Mouse (Mus musculus) neural tube, embryonic 11.5 days (tissue): ENCODE data around the gene Man2a2. TPM values are rescaled to one million over a fixed set of nuclear protein-coding genes. Genes with fewer than 3 reads are reported as not detected.
"Not testable (repeated sequence)": the region's sequence is repeated elsewhere in the genome, so short reads cannot be mapped to it uniquely, and the experiment has no call there.

Source experiments
- ATAC-seq: fragments of 200-750 bp; cut with Nextera tagmentation; 2 replicates; pipeline ENCODE4 v1.8.0; 2017; ENCODE audit warnings: moderate number of reproducible peaks, mild to moderate bottlenecking, moderate TSS enrichment, moderate library complexity; ENCODE audit not compliant: insufficient read depth, low FRiP score, low TSS enrichment
- DNase-seq: peaks from one replicate; pipeline ENCODE4 v3.0.0-alpha.2; 2015; ENCODE audit warnings: low spot score
- H3K27ac ChIP-seq: fragments of 300-500 bp; sonication (generic); 2 replicates; pipeline ENCODE4 v1.5.1; 2014; ENCODE audit warnings: low read depth, mild to moderate bottlenecking, low read length
- H3K27me3 ChIP-seq: fragments of 300-500 bp; sonication (generic); 2 replicates; pipeline ENCODE4 v1.6.1; 2014; ENCODE audit warnings: mild to moderate bottlenecking, low read length, mixed read lengths; ENCODE audit not compliant: control insufficient read depth, insufficient read depth
- H3K36me3 ChIP-seq: fragments of 300-500 bp; sonication (generic); 2 replicates; pipeline ENCODE4 v1.6.1; 2014; ENCODE audit warnings: mild to moderate bottlenecking, low read length, moderate library complexity, mixed read lengths; ENCODE audit not compliant: control insufficient read depth, insufficient read depth
- H3K4me1 ChIP-seq: fragments of 300-500 bp; sonication (generic); 2 replicates; pipeline ENCODE4 v1.6.1; 2014; ENCODE audit warnings: low read length, mixed read lengths; ENCODE audit not compliant: control insufficient read depth, insufficient read depth
- H3K4me2 ChIP-seq: fragments of 300-500 bp; sonication (generic); 2 replicates; pipeline ENCODE4 v1.6.1; 2014; ENCODE audit warnings: low read depth, mild to moderate bottlenecking, moderate library complexity
- H3K4me3 ChIP-seq: fragments of 300-500 bp; sonication (generic); 2 replicates; pipeline ENCODE4 v1.5.1; 2014; ENCODE audit warnings: low read depth, low read length
- H3K9ac ChIP-seq: fragments of 300-500 bp; sonication (generic); 2 replicates; pipeline ENCODE4 v1.6.1; 2014; ENCODE audit warnings: mild to moderate bottlenecking, low read length
- H3K9me3 ChIP-seq: fragments of 300-500 bp; sonication (generic); 2 replicates; pipeline ENCODE4 v1.6.1; 2016; ENCODE audit warnings: low read length; ENCODE audit not compliant: control insufficient read depth
- WGBS: fragments of 180-500 bp; shearing (Covaris S2); extraction: QIAGEN DNeasy Blood & Tissue Kit; methylation state at CpG from one replicate; pipeline ENCODE4 v1.1.7; 2014; 5-methylcytosine and 5-hydroxymethylcytosine counted together
- polyA plus RNA-seq: library from polyadenylated mRNA; unstranded; fragments of >200 nt; fragmentation: Nextera tagmentation; extraction: Ambion mirVana; gene quantifications from 2 replicates; pipeline ENCODE4 v1.2.1, GENCODE M21; 2014

Man2a2 gene
- polyA plus RNA-seq, 1 experiment from 2014 or later = 9.7 TPM

DNA sequence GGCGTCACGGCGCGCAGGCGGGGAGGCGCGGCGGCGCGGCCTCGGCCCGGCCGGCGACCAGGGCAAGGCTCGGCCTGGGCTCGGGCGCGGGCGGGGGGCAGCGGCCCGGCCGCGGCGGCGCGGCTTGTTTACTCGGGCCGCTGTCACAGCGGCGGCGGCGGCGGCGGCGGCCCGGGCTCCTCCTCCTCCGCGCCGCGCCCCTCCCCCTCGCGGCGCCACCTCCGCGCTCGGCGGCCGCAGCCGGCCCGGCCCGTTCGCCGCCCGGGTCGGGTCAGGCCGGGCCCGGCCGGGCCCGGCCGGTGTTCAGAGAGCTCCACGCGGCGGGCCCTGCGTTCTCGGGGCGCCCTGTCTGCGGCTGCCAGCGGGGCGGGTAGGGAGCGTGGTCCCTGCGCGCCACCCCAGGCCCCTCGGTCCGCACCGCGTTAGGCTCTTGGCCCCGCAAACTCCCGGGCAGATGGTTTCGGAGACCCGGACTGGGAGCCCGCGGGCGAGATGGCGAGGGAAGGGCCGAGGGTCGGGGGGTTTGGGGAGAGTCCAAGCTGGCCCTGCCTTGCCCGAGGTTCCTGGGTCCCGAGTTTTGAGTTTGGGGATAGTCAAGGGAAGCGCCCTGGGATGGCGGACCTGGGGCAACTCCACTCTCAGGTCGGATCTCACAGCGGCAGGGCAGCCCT, 31.6 kb upstream of the Man2a2 start:
- peak; percentile 64 for ATAC-seq
- under 1% methylated on average over 32 of the region's 92 CpGs for WGBS
- H3K27ac ChIP-seq = peak overlapping the region; percentile 75

DNA sequence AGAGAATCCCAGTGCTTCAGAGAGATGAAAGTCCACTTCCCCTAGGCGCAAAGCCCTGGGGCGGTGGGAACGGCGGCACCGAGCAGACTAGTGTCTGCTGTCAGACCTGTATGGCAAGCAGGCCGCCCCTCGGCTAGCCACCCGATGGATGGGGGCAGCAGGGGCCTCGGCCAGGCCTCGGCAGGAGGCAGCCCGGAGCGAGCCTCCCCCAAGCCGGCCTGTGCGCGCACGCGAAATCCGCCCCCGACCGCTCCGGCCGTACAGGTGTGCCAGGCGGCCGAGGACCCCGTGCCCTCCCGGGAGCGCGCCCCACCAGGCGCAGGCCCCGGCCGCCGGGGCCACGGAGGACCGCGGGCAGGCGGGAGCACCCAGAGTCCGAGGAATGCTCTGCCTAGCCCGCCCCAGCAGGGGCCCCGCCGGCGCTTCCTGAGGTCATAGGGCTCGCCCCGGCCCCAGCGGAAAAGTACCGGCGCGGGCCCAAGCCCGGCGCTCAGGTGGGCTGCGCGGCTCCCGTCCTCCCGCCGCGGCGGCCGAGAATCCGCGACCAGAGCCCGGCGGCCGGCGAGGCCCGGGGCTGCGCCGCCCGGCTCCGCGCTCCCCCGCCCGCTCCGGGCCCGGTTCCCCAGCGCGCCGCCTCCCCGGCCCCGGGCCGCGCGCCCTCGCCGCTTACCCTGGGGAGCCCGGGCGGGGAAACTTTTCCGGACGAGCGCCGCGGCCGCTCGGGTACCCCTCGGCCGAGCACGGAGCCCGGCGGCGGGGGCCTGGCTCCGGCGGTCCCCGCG, 30.9 kb upstream of the Man2a2 start:
- H3K4me2 ChIP-seq = peak overlapping the region; percentile 96
- peak overlapping the region; percentile 75 for H3K27ac ChIP-seq
- no peaks in the 10 kb centered on the region for H3K9me3 ChIP-seq
- ATAC-seq = peak; percentile 62
- no peaks in the 10 kb centered on the region for H3K36me3 ChIP-seq
- no peaks in the 10 kb centered on the region for H3K27me3 ChIP-seq
- peak overlapping the region; percentile 76 for H3K4me3 ChIP-seq
- peak overlapping the region; percentile 75 for H3K9ac ChIP-seq
- peak; percentile 48 for DNase-seq
- WGBS = under 1% methylated on average over 64 of the region's 102 CpGs
- H3K4me1 ChIP-seq = peaks cover 12% of the 10 kb centered on the region

More for the DNA sequence above, 31.6 kb upstream of the Man2a2 start:
- H3K4me1 ChIP-seq = peaks cover 12% of the 10 kb centered on the region
- peak overlapping the region; percentile 96 for H3K4me2 ChIP-seq
- no peaks in the 10 kb centered on the region for H3K9me3 ChIP-seq
- H3K4me3 ChIP-seq = peak overlapping the region; percentile 76
- peak; percentile 81 for DNase-seq
- H3K9ac ChIP-seq = peak overlapping the region; percentile 75
- no peaks in the 10 kb centered on the region for H3K36me3 ChIP-seq
- H3K27me3 ChIP-seq = no peaks in the 10 kb centered on the region

- H3K36me3 ChIP-seq = 0 out of 2 replicates have a peak, but pooled peaks cover 4% of the 10 kb centered on the region
- H3K27me3 ChIP-seq = no peaks in the 10 kb centered on the region
- peak overlapping the region; percentile 75 for H3K9ac ChIP-seq
- DNase-seq (no peak), ATAC-seq (no peak)
- 21% methylated on average over 5 of the region's 5 CpGs for WGBS
- peaks cover 12% of the 10 kb centered on the region for H3K4me1 ChIP-seq
- no peaks in the 10 kb centered on the region for H3K9me3 ChIP-seq
- H3K4me3 ChIP-seq = peak overlapping the region; percentile 76
- peak overlapping the region; percentile 96 for H3K4me2 ChIP-seq
- H3K27ac ChIP-seq = no peak overlapping the region
Observed at GRCm38 (mm10) chr7:80401041-80401859, 30.1 kb upstream of the Man2a2 start.

DNA sequence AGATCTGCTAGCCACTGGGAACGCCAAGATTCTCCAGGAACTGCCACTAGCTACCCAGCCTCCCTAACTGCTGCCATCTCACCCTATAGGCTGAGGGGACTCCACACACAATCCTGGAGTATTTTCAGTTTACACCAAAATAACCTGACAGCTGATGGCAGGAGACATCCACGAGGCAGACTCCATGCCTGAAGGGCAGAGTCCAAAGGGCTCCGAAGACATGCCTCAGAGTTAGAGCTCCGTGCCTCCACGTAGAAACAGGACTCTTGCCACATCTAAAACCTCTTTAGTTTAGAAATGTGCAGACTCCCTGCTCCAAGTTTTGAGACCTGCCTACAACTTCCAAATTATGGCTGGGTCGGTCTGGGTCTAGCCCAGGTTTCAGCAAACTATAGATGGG, 29.4 kb upstream of the Man2a2 start:
- no peak overlapping the region; the same call in 1 of the 2 replicates for H3K9ac ChIP-seq
- no peaks in the 10 kb centered on the region for H3K27me3 ChIP-seq
- no peaks in the 10 kb centered on the region for H3K9me3 ChIP-seq
- H3K4me2 ChIP-seq = no peak overlapping the region
- no peak overlapping the region for H3K27ac ChIP-seq
- no peak overlapping the region for H3K4me3 ChIP-seq
- H3K36me3 ChIP-seq = 0 out of 2 replicates have a peak, but pooled peaks cover 4% of the 10 kb centered on the region
- H3K4me1 ChIP-seq = peaks cover 12% of the 10 kb centered on the region
- ATAC-seq (no peak), DNase-seq (no peak)
- 83% methylated on average over 6 of the region's 6 CpGs for WGBS

DNA sequence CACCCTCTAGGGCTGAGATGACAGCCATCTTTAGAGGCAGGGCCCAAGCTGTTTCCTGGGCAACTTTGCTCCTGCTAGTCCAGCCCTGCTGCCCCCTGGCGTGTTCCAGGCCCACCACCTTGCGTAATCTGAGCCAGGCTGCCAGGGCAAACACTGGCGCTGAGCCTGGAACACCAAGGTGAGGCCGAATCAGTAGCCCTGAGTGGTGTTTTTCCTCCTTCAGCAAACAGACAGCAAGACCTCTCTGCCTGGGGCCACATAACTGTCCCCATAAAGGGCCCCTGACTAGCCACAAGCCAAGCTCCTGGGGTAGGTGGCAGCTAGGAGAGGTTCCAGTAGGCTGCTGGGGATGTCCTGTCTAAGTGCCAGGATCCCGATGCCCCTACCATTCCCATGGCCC, 28.9 kb upstream of the Man2a2 start:
- DNase-seq = no peak
- Histone ChIP-seq H3K4me3 (no peak overlapping the region), H3K27me3 (no peaks in the 10 kb centered on the region), H3K9me3 (no peaks in the 10 kb centered on the region), H3K36me3 (peaks cover 4% of the 10 kb centered on the region; the same call in 1 of the 2 replicates), H3K9ac (no peak overlapping the region), H3K27ac (no peak overlapping the region), H3K4me2 (no peak overlapping the region), H3K4me1 (peaks cover 12% of the 10 kb centered on the region)
- no peak for ATAC-seq
- WGBS = 57% methylated on average over 5 of the region's 5 CpGs

GRCm38 (mm10) chr7:80398654-80399444, 27.7 kb upstream of the Man2a2 start:
- H3K27ac ChIP-seq = no peak overlapping the region
- H3K27me3 ChIP-seq = no peaks in the 10 kb centered on the region
- H3K9ac ChIP-seq = no peak overlapping the region
- peaks cover 12% of the 10 kb centered on the region for H3K4me1 ChIP-seq
- peaks cover 4% of the 10 kb centered on the region; the same call in 1 of the 2 replicates for H3K36me3 ChIP-seq
- 82% methylated on average over 9 of the region's 9 CpGs for WGBS
- no peak for ATAC-seq
- H3K4me3 ChIP-seq = no peak overlapping the region
- no peak overlapping the region for H3K4me2 ChIP-seq
- no peak for DNase-seq
- H3K9me3 ChIP-seq = no peaks in the 10 kb centered on the region

DNA sequence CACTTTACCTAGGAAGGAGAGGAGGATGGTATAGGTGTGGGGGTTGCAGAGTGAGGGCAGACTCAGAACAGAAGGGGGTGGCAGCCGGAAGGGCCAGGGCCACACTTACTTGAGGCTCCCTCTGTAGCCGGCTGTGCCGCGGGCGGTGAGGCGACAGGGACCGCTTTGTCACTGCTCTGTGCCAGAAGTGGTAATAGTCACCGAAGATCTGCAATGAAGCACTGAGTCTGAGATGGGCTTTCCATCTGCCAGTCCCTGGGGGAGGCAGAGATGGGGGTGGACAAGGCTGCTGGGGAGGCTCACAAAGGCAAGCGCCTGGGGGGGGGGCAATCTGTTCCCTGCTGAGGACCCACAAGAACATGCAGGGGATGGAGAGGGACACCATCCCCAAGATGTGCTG, 26.8 kb upstream of the Man2a2 start:
- Histone ChIP-seq H3K4me1 (peaks cover 12% of the 10 kb centered on the region), H3K4me3 (no peak overlapping the region), H3K27ac (no peak overlapping the region), H3K9me3 (no peaks in the 10 kb centered on the region), H3K4me2 (no peak overlapping the region), H3K36me3 (peaks cover 4% of the 10 kb centered on the region), H3K27me3 (no peaks in the 10 kb centered on the region), H3K9ac (no peak overlapping the region)
- 88% methylated on average over 9 of the region's 9 CpGs for WGBS
- DNase-seq (no peak), ATAC-seq (no peak)

DNA sequence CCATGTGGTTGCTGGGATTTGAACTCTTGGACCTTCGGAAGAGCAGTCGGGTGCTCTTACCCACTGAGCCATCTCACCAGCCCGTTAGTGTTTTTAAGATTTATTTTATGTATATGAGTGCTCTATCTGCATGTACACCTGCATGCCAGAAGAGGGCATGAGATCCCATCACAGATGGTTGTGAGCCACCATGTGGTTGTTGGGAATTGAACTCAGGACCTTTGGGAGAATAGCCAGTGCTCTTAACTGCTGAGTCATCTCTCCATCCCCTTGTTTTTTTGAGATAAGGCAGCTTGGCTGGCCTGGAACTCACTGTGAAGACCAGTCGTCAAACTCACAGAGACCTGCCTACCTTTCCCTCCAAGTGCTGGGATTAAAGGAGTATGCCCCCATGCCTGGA, 25.3 kb upstream of the Man2a2 start:
- H3K9ac ChIP-seq, H3K9me3 ChIP-seq, H3K36me3 ChIP-seq, H3K4me1 ChIP-seq, H3K4me3 ChIP-seq, DNase-seq, ATAC-seq, H3K27me3 ChIP-seq, H3K4me2 ChIP-seq, H3K27ac ChIP-seq: not testable (repeated sequence)
- 91% methylated on average over 4 of the region's 4 CpGs for WGBS
